8 mouse cellular contexts compared by ENCODE assay signal in the genomic region with DNA sequence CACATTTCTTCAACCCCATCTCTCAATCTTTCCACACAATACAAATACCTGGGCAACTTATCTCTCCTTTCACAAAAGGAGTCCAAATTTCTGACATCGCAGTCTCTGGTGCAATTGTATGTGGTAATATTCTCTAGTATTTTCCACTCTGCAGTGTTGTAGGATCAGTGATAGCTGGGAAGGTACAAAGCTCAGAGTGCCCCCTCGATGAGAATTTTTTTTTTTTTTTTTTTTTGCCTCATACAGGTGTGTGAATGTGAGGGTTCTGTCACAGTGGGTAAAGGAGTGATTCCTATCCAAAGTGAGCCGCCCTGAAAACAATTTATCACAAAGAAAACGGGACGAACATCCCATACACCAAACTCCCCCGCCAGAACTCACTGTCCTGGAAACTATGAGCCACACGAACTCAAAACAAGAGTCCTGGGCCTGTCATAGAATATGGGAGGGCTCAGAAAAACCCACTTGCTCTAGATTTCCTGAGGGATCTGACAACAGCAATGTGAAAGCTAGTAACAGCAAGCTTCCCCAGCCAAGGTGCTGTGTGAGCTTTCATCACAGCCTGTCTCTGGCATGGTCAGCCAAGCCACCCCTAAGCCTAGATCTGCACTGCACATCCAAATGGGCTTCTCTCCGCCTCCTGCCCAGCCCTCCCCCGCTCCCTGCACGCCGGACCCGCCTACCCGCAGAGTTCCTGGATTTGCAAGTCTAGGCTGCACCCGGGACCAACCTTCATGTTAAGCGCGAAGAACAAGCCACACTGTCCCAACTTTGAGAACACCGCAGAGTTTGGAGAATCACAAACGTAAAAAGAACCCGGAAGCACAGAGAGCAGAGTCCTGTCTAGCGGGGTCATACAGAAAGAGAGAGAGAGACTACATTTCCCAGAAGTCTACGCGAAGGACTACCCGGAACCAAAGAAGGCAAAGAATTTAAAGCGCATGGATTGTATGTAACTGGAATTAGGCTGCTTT. TPM values are rescaled to one million over a fixed set of nuclear protein-coding genes. Genes with fewer than 3 reads are reported as not detected.
DNase-seq lines count a peak whose midpoint lies in the region; ATAC-seq and TF ChIP-seq lines count a peak whose summit lies in the region.

A gene (minus strand): TSS at position 896 of the 974 bp plus-strand sequence.

- peak; percentile 82 for DNase-seq in 3T3-L1 (ENCODE audit: low read depth, low spot score)
- peak; percentile 83 to 84 for DNase-seq in adrenal gland, postnatal 36 days
- DNase-seq in heart, adult 18-20 months, result peak; percentile 74 to 81
- peak; percentile 77 for DNase-seq in kidney, adult 2 months
- DNase-seq in limb, embryonic 11.5 days (ENCODE audit: low spot score), result peak; percentile 73
- DNase-seq in spleen, adult 12 weeks (ENCODE audit: low spot score), result peak; percentile 29

- peaks cover 13% of the 10 kb centered on the region for H3K36me3 ChIP-seq in embryonic facial prominence, embryonic 13.5 days
- H3K36me3 ChIP-seq in kidney, adult 2 months (ENCODE audit: control insufficient read depth, insufficient read depth, low read length), result no peaks in the 10 kb centered on the region
- no peaks in the 10 kb centered on the region for H3K36me3 ChIP-seq in limb, embryonic 11.5 days (ENCODE audit: control insufficient read depth, insufficient read depth, low read length)
- H3K36me3 ChIP-seq in midbrain, embryonic 13.5 days, result peaks cover 11% of the 10 kb centered on the region

- peak; percentile 88 for ATAC-seq in embryonic facial prominence, embryonic 13.5 days (ENCODE audit: insufficient number of reproducible peaks, insufficient read depth, low FRiP score, low TSS enrichment, low read depth)
- peak; percentile 86 for ATAC-seq in limb, embryonic 11.5 days (ENCODE audit: insufficient number of reproducible peaks, low FRiP score, low TSS enrichment, low read depth)
- peak; percentile 96 for ATAC-seq in midbrain, embryonic 13.5 days

- peak within 1 kb of the TSS; percentile 87 for H3K27ac ChIP-seq in embryonic facial prominence, embryonic 13.5 days
- H3K27ac ChIP-seq in kidney, adult 2 months (ENCODE audit: insufficient read depth, low read depth, low read length), result peak within 1 kb of the TSS; percentile 71
- H3K27ac ChIP-seq in limb, embryonic 11.5 days (replicated peaks; ENCODE audit: low read depth, low read length), result no peak within 1 kb of the TSS
- H3K27ac ChIP-seq in midbrain, embryonic 13.5 days, result peak within 1 kb of the TSS; percentile 56; the same call in 1 of the 2 replicates

- TF ChIP-seq POLR2A in kidney, adult 2 months (IDR thresholded peaks at IDR 0.05; ENCODE audit: low read depth, low read length), result no peak

- H3K27me3 ChIP-seq in embryonic facial prominence, embryonic 13.5 days, result no peaks in the 10 kb centered on the region
- no peaks in the 10 kb centered on the region for H3K27me3 ChIP-seq in kidney, adult 2 months (replicated peaks; ENCODE audit: control insufficient read depth, insufficient read depth, low read length)
- H3K27me3 ChIP-seq in limb, embryonic 11.5 days (ENCODE audit: control insufficient read depth, insufficient read depth, low read length), result no peaks in the 10 kb centered on the region
- H3K27me3 ChIP-seq in midbrain, embryonic 13.5 days, result no peaks in the 10 kb centered on the region

- peak within 1 kb of the TSS; percentile 67 for H3K4me2 ChIP-seq in embryonic facial prominence, embryonic 13.5 days
- H3K4me2 ChIP-seq in limb, embryonic 11.5 days (ENCODE audit: low read depth, severe bottlenecking), result peak within 1 kb of the TSS; percentile 47
- H3K4me2 ChIP-seq in midbrain, embryonic 13.5 days (replicated peaks), result peak within 1 kb of the TSS; percentile 70

- H3K9ac ChIP-seq in embryonic facial prominence, embryonic 13.5 days, result peak within 1 kb of the TSS; percentile 74
- H3K9ac ChIP-seq in limb, embryonic 11.5 days (ENCODE audit: low read length), result peak within 1 kb of the TSS; percentile 56
- peak within 1 kb of the TSS; percentile 69 for H3K9ac ChIP-seq in midbrain, embryonic 13.5 days (replicated peaks)

- no peak for TF ChIP-seq CTCF in kidney, adult 2 months (conservative IDR thresholded peaks at IDR 0.05; ENCODE audit: insufficient read depth, insufficient read length, low read depth, low read length)

- peaks cover 4% of the 10 kb centered on the region for H3K4me1 ChIP-seq in embryonic facial prominence, embryonic 13.5 days
- 0 out of 2 replicates have a peak, but pooled peaks cover 3% of the 10 kb centered on the region for H3K4me1 ChIP-seq in kidney, adult 2 months (ENCODE audit: control insufficient read depth, insufficient read depth, low read length)
- no peaks in the 10 kb centered on the region for H3K4me1 ChIP-seq in limb, embryonic 11.5 days (ENCODE audit: control insufficient read depth, insufficient read depth, low read length)
- peaks cover 4% of the 10 kb centered on the region for H3K4me1 ChIP-seq in midbrain, embryonic 13.5 days (replicated peaks)

- 5% methylated on average over 24 of the region's 24 CpGs for WGBS in embryonic facial prominence, embryonic 13.5 days
- 4% methylated on average over 24 of the region's 24 CpGs for WGBS in kidney, adult 2 months
- 10% methylated on average over 24 of the region's 24 CpGs for WGBS in limb, embryonic 11.5 days
- WGBS in midbrain, embryonic 13.5 days, result 8% methylated on average over 24 of the region's 24 CpGs

- H3K9me3 ChIP-seq in embryonic facial prominence, embryonic 13.5 days, result no peaks in the 10 kb centered on the region
- no peaks in the 10 kb centered on the region for H3K9me3 ChIP-seq in limb, embryonic 11.5 days (ENCODE audit: control insufficient read depth, low read length)
- no peaks in the 10 kb centered on the region; the same call in 1 of the 2 replicates for H3K9me3 ChIP-seq in midbrain, embryonic 13.5 days

- peak within 1 kb of the TSS; percentile 68 for H3K4me3 ChIP-seq in embryonic facial prominence, embryonic 13.5 days
- peak within 1 kb of the TSS; percentile 71 for H3K4me3 ChIP-seq in kidney, adult 2 months (ENCODE audit: insufficient read depth, low read depth, low read length)
- H3K4me3 ChIP-seq in limb, embryonic 11.5 days (ENCODE audit: low read depth, low read length), result peak within 1 kb of the TSS; percentile 54
- H3K4me3 ChIP-seq in midbrain, embryonic 13.5 days (replicated peaks), result peak within 1 kb of the TSS; percentile 74

RNA-seq across cellular contexts. Expression of the gene that starts here (rescaled TPM):
- 1 to 10 TPM; 3.7 to 4.2 TPM for total RNA-seq in adrenal gland, postnatal 36 days (2021)
- polyA plus RNA-seq in embryonic facial prominence, embryonic 13.5 days (2015; fragmentation: Nextera tagmentation; extraction: Ambion mirVana), result 6.0 and 6.4 TPM in 2 replicates
- 1 to 10 TPM; 1.7 to 2.8 TPM for total RNA-seq in heart, adult 18-20 months (2021)
- polyA plus RNA-seq in kidney, adult 2 months (2012; rRNA removed), result 0.53 and 0.58 TPM in 2 replicates
- polyA plus RNA-seq in limb, embryonic 11.5 days (2014; fragmentation: Nextera tagmentation; extraction: Ambion mirVana), result 5.4 and 7.2 TPM in 2 replicates
- 8.0 and 8.7 TPM in 2 replicates for polyA plus RNA-seq in midbrain, embryonic 13.5 days (2015; fragmentation: Nextera tagmentation; extraction: Ambion mirVana)

Comparison
In these comparisons a context has a peak if more than half of its experiments do, and no peak if none do; other contexts are left out.
1. Peak in DNase-seq, H3K4me3 ChIP-seq and H3K27ac ChIP-seq in kidney, adult 2 months; RNA of the gene not detected or under 1 TPM.
2. DNase-seq: peak in every context shown above with its lines; median percentile 84 in adrenal gland, postnatal 36 days; 82 in 3T3-L1; 78 in heart, adult 18-20 months; 77 in kidney, adult 2 months; 73 in limb, embryonic 11.5 days; 29 in spleen, adult 12 weeks.